Mouse (Mus musculus): ENCODE measurements around the gene Tnrc6c.

DNA sequence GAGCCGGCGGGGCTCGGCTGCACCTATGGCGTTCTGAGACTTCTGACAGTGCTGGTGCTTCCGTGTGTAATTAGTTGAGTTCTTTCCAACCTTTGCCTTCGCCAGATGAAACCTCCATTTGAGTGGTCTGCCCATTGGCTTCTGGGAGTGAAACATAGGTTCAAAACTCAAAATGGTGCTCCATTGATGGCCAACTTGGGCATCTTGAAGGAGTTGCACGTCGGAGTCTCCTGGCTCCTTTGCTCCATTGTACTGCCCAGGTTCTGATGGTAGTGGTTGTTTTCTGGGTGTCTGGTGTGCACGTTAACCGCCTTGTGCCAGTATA, 1.9 kb downstream of the Tnrc6c start:
- TF ChIP-seq CTCF (IDR thresholded peaks at IDR 0.05) (no peak), POLR2A (IDR thresholded peaks at IDR 0.05; ENCODE audit: insufficient read depth, low read depth, low read length) (no peak), EP300 (IDR thresholded peaks at IDR 0.05; ENCODE audit: insufficient read depth, low read depth, low read length) (no peak)

Measured in heart, adult 2 months (tissue).